Mouse (Mus musculus) forebrain, embryonic 16.5 days (tissue): ENCODE measurements around the gene Nrarp. TPM values are rescaled to one million over a fixed set of nuclear protein-coding genes. Genes with fewer than 3 reads are reported as not detected.
A peak's percentile ranks its signal among the peaks of the same experiment; 100 is the strongest.

ENCODE experiments used
- ATAC-seq: fragments of 200-750 bp; cut with Nextera tagmentation; 2 replicates; pipeline ENCODE4 v1.8.0; 2017; ENCODE audit warnings: mild to moderate bottlenecking, moderate library complexity
- H3K27ac ChIP-seq: fragments of 300-500 bp; sonication (generic); 2 replicates; pipeline ENCODE4 v1.5.1; 2014; ENCODE audit warnings: low read length, control low read depth
- H3K27me3 ChIP-seq: fragments of 300-500 bp; sonication (generic); replicated peaks from 2 replicates; pipeline ENCODE4 v1.6.1; 2014; ENCODE audit warnings: low read length; ENCODE audit not compliant: control insufficient read depth, insufficient read depth
- H3K36me3 ChIP-seq: fragments of 300-500 bp; sonication (generic); 2 replicates; pipeline ENCODE4 v1.6.1; 2014; ENCODE audit not compliant: control insufficient read depth, insufficient read depth
- H3K4me1 ChIP-seq: fragments of 300-500 bp; sonication (generic); replicated peaks from 2 replicates; pipeline ENCODE4 v1.6.1; 2014; ENCODE audit warnings: low read length; ENCODE audit not compliant: control insufficient read depth, insufficient read depth
- H3K4me2 ChIP-seq: fragments of 300-500 bp; sonication (generic); 2 replicates; pipeline ENCODE4 v1.6.1; 2014; ENCODE audit warnings: mild to moderate bottlenecking, low read length, control low read depth
- H3K4me3 ChIP-seq: fragments of 300-500 bp; sonication (generic); replicated peaks from 2 replicates; pipeline ENCODE4 v1.5.1; 2014; ENCODE audit warnings: mild to moderate bottlenecking, low read length, control low read depth
- H3K9ac ChIP-seq: fragments of 300-500 bp; sonication (generic); replicated peaks from 2 replicates; pipeline ENCODE4 v1.6.1; 2014; ENCODE audit warnings: low read depth, low read length, control low read depth
- H3K9me3 ChIP-seq: fragments of 300-500 bp; sonication (generic); 2 replicates; pipeline ENCODE4 v1.6.1; 2016; ENCODE audit warnings: low read length; ENCODE audit not compliant: control insufficient read depth
- WGBS: fragments of 180-500 bp; shearing (Covaris S2); extraction: QIAGEN DNeasy Blood & Tissue Kit; methylation state at CpG from one replicate; pipeline ENCODE4 v1.1.7; 2014; 5-methylcytosine and 5-hydroxymethylcytosine counted together
- polyA plus RNA-seq: library from polyadenylated mRNA; unstranded; fragments of >200 nt; fragmentation: Nextera tagmentation; extraction: Ambion mirVana; gene quantifications from 2 replicates; pipeline ENCODE4 v1.2.1, GENCODE M21; 2015

Gene Nrarp
- polyA plus RNA-seq, 1 experiment from 2014 or later, result 15.8 TPM

DNA sequence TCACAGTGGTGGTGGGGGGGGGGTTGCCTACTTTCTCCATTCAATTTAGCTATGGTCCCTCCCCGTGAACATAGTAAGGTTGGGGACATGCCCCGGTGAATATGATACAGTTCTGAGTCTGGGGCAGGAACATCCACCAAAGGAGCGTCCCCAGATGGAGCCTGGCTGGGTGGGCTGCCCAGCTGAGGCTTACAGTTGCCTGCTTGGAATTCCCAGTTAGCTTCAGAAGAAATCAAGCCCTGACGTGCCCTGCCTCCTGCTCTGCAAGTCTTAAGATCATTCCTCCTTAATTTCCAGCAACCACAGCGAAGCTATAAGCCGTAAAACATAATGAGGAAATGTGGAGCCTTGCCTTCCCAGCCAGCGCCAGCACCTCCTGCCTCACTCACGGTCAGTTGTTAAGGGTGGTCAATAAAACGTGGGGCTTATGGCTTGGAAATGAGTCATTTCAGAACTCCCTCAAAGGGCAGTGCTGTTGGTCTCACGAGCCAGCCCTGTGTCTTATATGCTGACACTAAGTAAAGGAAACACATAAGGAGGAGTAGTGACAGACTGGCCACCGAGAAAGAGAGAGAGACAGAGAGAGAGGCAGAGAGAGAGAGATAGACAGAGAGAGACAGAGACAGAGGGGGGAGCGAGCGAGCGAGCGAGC lies 866 bp upstream of the Nrarp start:
- Histone ChIP-seq H3K27ac (peak overlapping the region; percentile 78), H3K9me3 (no peaks in the 10 kb centered on the region), H3K4me3 (peak overlapping the region; percentile 70), H3K4me2 (peak overlapping the region; percentile 82), H3K36me3 (no peaks in the 10 kb centered on the region), H3K27me3 (no peaks in the 10 kb centered on the region), H3K4me1 (peaks cover 61% of the 10 kb centered on the region), H3K9ac (peak overlapping the region; percentile 43; the same call in 1 of the 2 replicates)
- 28% methylated on average over 15 of the region's 15 CpGs for WGBS
- no peak for ATAC-seq

GRCm38 (mm10) chr2:25180973-25181890 lies 674 bp downstream of the Nrarp start:
- Histone ChIP-seq H3K36me3 (no peaks in the 10 kb centered on the region), H3K4me1 (peaks cover 69% of the 10 kb centered on the region)
- WGBS, result under 1% methylated on average over 98 of the region's 100 CpGs

GRCm38 (mm10) chr2:25181891-25182397 lies 1.4 kb downstream of the Nrarp start:
- Histone ChIP-seq H3K4me3 (peak overlapping the region; percentile 70), H3K4me1 (peaks cover 69% of the 10 kb centered on the region)
- ATAC-seq, result no peak

More at GRCm38 (mm10) chr2:25180973-25181890, 674 bp downstream of the Nrarp start:
- Histone ChIP-seq H3K9ac (peak overlapping the region; percentile 74), H3K27me3 (no peaks in the 10 kb centered on the region), H3K4me2 (peak overlapping the region; percentile 82), H3K27ac (peak overlapping the region; percentile 78), H3K4me3 (peak overlapping the region; percentile 70), H3K9me3 (no peaks in the 10 kb centered on the region)
- peak; percentile 26 for ATAC-seq

GRCm38 (mm10) chr2:25182664-25183063 lies 2.1 kb downstream of the Nrarp start:
- no peaks in the 10 kb centered on the region for H3K27me3 ChIP-seq
- ATAC-seq, result no peak
- H3K36me3 ChIP-seq, result no peaks in the 10 kb centered on the region
- WGBS, result 2% methylated on average over 6 of the region's 6 CpGs
- peak overlapping the region; percentile 60 for H3K27ac ChIP-seq
- H3K9me3 ChIP-seq, result no peaks in the 10 kb centered on the region
- H3K4me1 ChIP-seq, result peaks cover 62% of the 10 kb centered on the region
- H3K9ac ChIP-seq, result no peak overlapping the region; the same call in 1 of the 2 replicates
- peak overlapping the region; percentile 82 for H3K4me2 ChIP-seq
- H3K4me3 ChIP-seq, result peak overlapping the region; percentile 70

More at GRCm38 (mm10) chr2:25181891-25182397, 1.4 kb downstream of the Nrarp start:
- H3K4me2 ChIP-seq, result peak overlapping the region; percentile 82
- under 1% methylated on average over 17 of the region's 17 CpGs for WGBS
- no peaks in the 10 kb centered on the region for H3K27me3 ChIP-seq
- H3K9me3 ChIP-seq, result no peaks in the 10 kb centered on the region
- no peaks in the 10 kb centered on the region for H3K36me3 ChIP-seq
- H3K27ac ChIP-seq, result peak overlapping the region; percentile 78; the same call in 1 of the 2 replicates
- peak overlapping the region; percentile 74 for H3K9ac ChIP-seq

- peaks cover 55% of the 10 kb centered on the region for H3K4me1 ChIP-seq
- no peaks in the 10 kb centered on the region for H3K27me3 ChIP-seq
- peak overlapping the region; percentile 70; the same call in 1 of the 2 replicates for H3K4me3 ChIP-seq
- no peaks in the 10 kb centered on the region for H3K9me3 ChIP-seq
- no peak overlapping the region for H3K9ac ChIP-seq
- H3K27ac ChIP-seq, result peak overlapping the region; percentile 28; the same call in 1 of the 2 replicates
- ATAC-seq, result no peak
- no peaks in the 10 kb centered on the region for H3K36me3 ChIP-seq
- H3K4me2 ChIP-seq, result peak overlapping the region; percentile 82
- WGBS, result 27% methylated on average over 2 of the region's 2 CpGs
Observed at GRCm38 (mm10) chr2:25183336-25183735, 2.8 kb downstream of the Nrarp start.

- H3K4me1 ChIP-seq, result peaks cover 46% of the 10 kb centered on the region
- no peak overlapping the region for H3K4me3 ChIP-seq
- H3K36me3 ChIP-seq, result no peaks in the 10 kb centered on the region
- no peaks in the 10 kb centered on the region for H3K9me3 ChIP-seq
- H3K4me2 ChIP-seq, result 0 out of 2 replicates have a peak overlapping the region, but pooled peaks have one; percentile 86
- WGBS, result 90% methylated on average over 7 of the region's 7 CpGs
- H3K27me3 ChIP-seq, result no peaks in the 10 kb centered on the region
- ATAC-seq, result no peak
- no peak overlapping the region; the same call in 1 of the 2 replicates for H3K9ac ChIP-seq
- peak overlapping the region; percentile 39 for H3K27ac ChIP-seq
Observed at GRCm38 (mm10) chr2:25184496-25184895, 3.9 kb downstream of the Nrarp start.

GRCm38 (mm10) chr2:25185625-25186574 lies 5.3 kb downstream of the Nrarp start:
- Histone ChIP-seq H3K4me3 (peak overlapping the region; percentile 59), H3K27ac (peak overlapping the region; percentile 94), H3K27me3 (no peaks in the 10 kb centered on the region), H3K4me1 (peaks cover 43% of the 10 kb centered on the region), H3K4me2 (peak overlapping the region; percentile 86), H3K9ac (peak overlapping the region; percentile 90), H3K36me3 (no peaks in the 10 kb centered on the region), H3K9me3 (no peaks in the 10 kb centered on the region)
- peak; percentile 75 for ATAC-seq
- WGBS, result under 1% methylated on average over 63 of the region's 64 CpGs

- Histone ChIP-seq H3K4me1 (peaks cover 38% of the 10 kb centered on the region), H3K9ac (peak overlapping the region; percentile 90), H3K36me3 (no peaks in the 10 kb centered on the region), H3K27ac (no peak overlapping the region; the same call in 1 of the 2 replicates), H3K27me3 (no peaks in the 10 kb centered on the region), H3K9me3 (no peaks in the 10 kb centered on the region), H3K4me2 (peak overlapping the region; percentile 86), H3K4me3 (peak overlapping the region; percentile 59; the same call in 1 of the 2 replicates)
- no peak for ATAC-seq
- 31% methylated on average over 5 of the region's 5 CpGs for WGBS
Observed at GRCm38 (mm10) chr2:25186575-25186930, 6.0 kb downstream of the Nrarp start.
